Mouse (Mus musculus) neural tube, embryonic 12.5 days (tissue): ENCODE measurements at regions not wholly inside any gene's neighbourhood (a gene's known extent, or its start where the extent isn't known, plus 50 kb on each side); places are given as distances from the start of the nearest gene placed in this dataset.
A peak's percentile ranks its signal among the peaks of the same experiment; 100 is the strongest.

Experiments
- ATAC-seq: fragments of 200-750 bp; cut with Nextera tagmentation; 2 replicates; pipeline ENCODE4 v1.8.0; 2017; ENCODE audit warnings: low read depth, mild to moderate bottlenecking, moderate TSS enrichment, moderate library complexity; ENCODE audit not compliant: low FRiP score
- H3K27ac ChIP-seq: fragments of 300-500 bp; sonication (generic); 2 replicates; pipeline ENCODE4 v1.5.1; 2016
- H3K27me3 ChIP-seq: fragments of 300-500 bp; sonication (generic); replicated peaks from 2 replicates; pipeline ENCODE4 v1.6.1; 2016; ENCODE audit warnings: mild to moderate bottlenecking
- H3K36me3 ChIP-seq: fragments of 300-500 bp; sonication (generic); 2 replicates; pipeline ENCODE4 v1.6.1; 2016; ENCODE audit warnings: mild to moderate bottlenecking
- H3K4me1 ChIP-seq: fragments of 300-500 bp; sonication (generic); 2 replicates; pipeline ENCODE4 v1.6.1; 2016
- H3K4me2 ChIP-seq: fragments of 300-500 bp; sonication (generic); replicated peaks from 2 replicates; pipeline ENCODE4 v1.6.1; 2016; ENCODE audit warnings: mild to moderate bottlenecking
- H3K4me3 ChIP-seq: fragments of 300-500 bp; sonication (generic); 2 replicates; pipeline ENCODE4 v1.5.1; 2016
- H3K9ac ChIP-seq: fragments of 300-500 bp; sonication (generic); 2 replicates; pipeline ENCODE4 v1.6.1; 2016; ENCODE audit warnings: mild to moderate bottlenecking
- H3K9me3 ChIP-seq: fragments of 300-500 bp; sonication (generic); 2 replicates; pipeline ENCODE4 v1.6.1; 2016; ENCODE audit warnings: mild to moderate bottlenecking
- WGBS: fragments of 180-500 bp; shearing (Covaris S2); methylation state at CpG from one replicate; pipeline ENCODE4 v1.1.7; 2016; 5-methylcytosine and 5-hydroxymethylcytosine counted together

- Histone ChIP-seq H3K27me3 (no peaks in the 10 kb centered on the region), H3K4me2 (no peak overlapping the region), H3K4me1 (peaks cover 4% of the 10 kb centered on the region; the same call in 1 of the 2 replicates), H3K36me3 (no peaks in the 10 kb centered on the region), H3K9ac (no peak overlapping the region), H3K9me3 (no peaks in the 10 kb centered on the region; the same call in 1 of the 2 replicates), H3K4me3 (no peak overlapping the region), H3K27ac (no peak overlapping the region)
- 93% methylated on average over 8 of the region's 8 CpGs for WGBS
- ATAC-seq = no peak
Measured at GRCm38 (mm10) chr12:107833001-107833400, 170.4 kb downstream of the Bcl11b start.

- H3K27ac ChIP-seq = no peak overlapping the region
- ATAC-seq = no peak
- H3K9me3 ChIP-seq = no peaks in the 10 kb centered on the region; the same call in 1 of the 2 replicates
- H3K27me3 ChIP-seq = no peaks in the 10 kb centered on the region
- no peak overlapping the region for H3K4me2 ChIP-seq
- H3K9ac ChIP-seq = no peak overlapping the region
- H3K36me3 ChIP-seq = no peaks in the 10 kb centered on the region
- H3K4me1 ChIP-seq = peaks cover 4% of the 10 kb centered on the region; the same call in 1 of the 2 replicates
- no peak overlapping the region for H3K4me3 ChIP-seq
- WGBS = 81% methylated on average over 5 of the region's 5 CpGs
Measured at GRCm38 (mm10) chr12:107834512-107834911, 168.9 kb downstream of the Bcl11b start.

- Histone ChIP-seq H3K4me1 (no peaks in the 10 kb centered on the region), H3K4me2 (no peak overlapping the region), H3K27ac (no peak overlapping the region), H3K9me3 (no peaks in the 10 kb centered on the region; the same call in 1 of the 2 replicates), H3K9ac (no peak overlapping the region), H3K4me3 (no peak overlapping the region), H3K27me3 (no peaks in the 10 kb centered on the region), H3K36me3 (no peaks in the 10 kb centered on the region)
- no peak for ATAC-seq
- 92% methylated on average over 12 of the region's 12 CpGs for WGBS
Measured at GRCm38 (mm10) chr12:107837741-107838140, 165.7 kb downstream of the Bcl11b start.

- 90% methylated on average over 5 of the region's 5 CpGs for WGBS
- H3K9ac ChIP-seq = no peak overlapping the region
- H3K4me3 ChIP-seq = no peak overlapping the region
- no peaks in the 10 kb centered on the region for H3K9me3 ChIP-seq
- no peaks in the 10 kb centered on the region for H3K36me3 ChIP-seq
- H3K27me3 ChIP-seq = no peaks in the 10 kb centered on the region
- no peak for ATAC-seq
- H3K27ac ChIP-seq = no peak overlapping the region
- no peaks in the 10 kb centered on the region for H3K4me1 ChIP-seq
- H3K4me2 ChIP-seq = no peak overlapping the region
Measured at GRCm38 (mm10) chr12:107844631-107845030, 158.8 kb downstream of the Bcl11b start.

GRCm38 (mm10) chr12:107850591-107850990 is 152.8 kb downstream of the Bcl11b start:
- no peak for ATAC-seq
- no peaks in the 10 kb centered on the region for H3K27me3 ChIP-seq

GRCm38 (mm10) chr12:107852921-107853320 is 150.5 kb downstream of the Bcl11b start:
- no peak for ATAC-seq
- WGBS = 69% methylated on average over 7 of the region's 7 CpGs
- H3K9ac ChIP-seq = no peak overlapping the region
- no peaks in the 10 kb centered on the region for H3K27me3 ChIP-seq
- no peak overlapping the region for H3K4me3 ChIP-seq
- no peak overlapping the region for H3K4me2 ChIP-seq
- no peaks in the 10 kb centered on the region for H3K36me3 ChIP-seq
- H3K9me3 ChIP-seq = no peaks in the 10 kb centered on the region
- H3K27ac ChIP-seq = no peak overlapping the region
- H3K4me1 ChIP-seq = no peaks in the 10 kb centered on the region

More at GRCm38 (mm10) chr12:107850591-107850990, 152.8 kb downstream of the Bcl11b start:
- Histone ChIP-seq H3K27ac (no peak overlapping the region), H3K4me1 (no peaks in the 10 kb centered on the region), H3K36me3 (no peaks in the 10 kb centered on the region), H3K9me3 (no peaks in the 10 kb centered on the region), H3K4me3 (no peak overlapping the region), H3K9ac (no peak overlapping the region), H3K4me2 (no peak overlapping the region)
- WGBS = 94% methylated on average over 7 of the region's 7 CpGs

GRCm38 (mm10) chr12:107855547-107855946 is 147.9 kb downstream of the Bcl11b start:
- Histone ChIP-seq H3K27me3 (no peaks in the 10 kb centered on the region), H3K36me3 (no peaks in the 10 kb centered on the region), H3K9ac (no peak overlapping the region), H3K4me2 (no peak overlapping the region), H3K27ac (no peak overlapping the region), H3K4me1 (peaks cover 11% of the 10 kb centered on the region), H3K9me3 (no peaks in the 10 kb centered on the region), H3K4me3 (no peak overlapping the region)
- ATAC-seq = no peak
- WGBS = 75% methylated on average over 4 of the region's 4 CpGs

GRCm38 (mm10) chr12:107856421-107857043 is 146.9 kb downstream of the Bcl11b start:
- no peaks in the 10 kb centered on the region for H3K9me3 ChIP-seq

GRCm38 (mm10) chr12:107858536-107859280 is 144.7 kb downstream of the Bcl11b start:
- 58% methylated on average over 10 of the region's 10 CpGs for WGBS
- H3K4me3 ChIP-seq = no peak overlapping the region
- no peaks in the 10 kb centered on the region for H3K27me3 ChIP-seq
- no peak for ATAC-seq
- peaks cover 11% of the 10 kb centered on the region for H3K4me1 ChIP-seq
- H3K9me3 ChIP-seq = no peaks in the 10 kb centered on the region
- H3K9ac ChIP-seq = no peak overlapping the region
- H3K36me3 ChIP-seq = no peaks in the 10 kb centered on the region
- H3K4me2 ChIP-seq = no peak overlapping the region
- no peak overlapping the region for H3K27ac ChIP-seq

More at GRCm38 (mm10) chr12:107856421-107857043, 146.9 kb downstream of the Bcl11b start:
- Histone ChIP-seq H3K27me3 (no peaks in the 10 kb centered on the region), H3K4me2 (no peak overlapping the region), H3K27ac (no peak overlapping the region), H3K4me3 (no peak overlapping the region), H3K36me3 (no peaks in the 10 kb centered on the region), H3K4me1 (peaks cover 11% of the 10 kb centered on the region), H3K9ac (no peak overlapping the region)
- no peak for ATAC-seq
- WGBS = 82% methylated on average over 6 of the region's 6 CpGs

- H3K4me2 ChIP-seq = 0 out of 2 replicates have a peak overlapping the region, but pooled peaks have one; percentile 1
- no peaks in the 10 kb centered on the region for H3K9me3 ChIP-seq
Measured at GRCm38 (mm10) chr12:107859750-107860149, 143.7 kb downstream of the Bcl11b start.

GRCm38 (mm10) chr12:107860358-107860757 is 143.0 kb downstream of the Bcl11b start:
- Histone ChIP-seq H3K27ac (no peak overlapping the region), H3K27me3 (no peaks in the 10 kb centered on the region), H3K4me2 (no peak overlapping the region), H3K4me3 (no peak overlapping the region), H3K36me3 (no peaks in the 10 kb centered on the region), H3K9me3 (no peaks in the 10 kb centered on the region), H3K4me1 (peaks cover 11% of the 10 kb centered on the region), H3K9ac (no peak overlapping the region)
- ATAC-seq = no peak
- 86% methylated on average over 6 of the region's 6 CpGs for WGBS

More at GRCm38 (mm10) chr12:107859750-107860149, 143.7 kb downstream of the Bcl11b start:
- WGBS = 17% methylated on average over 8 of the region's 8 CpGs
- no peak overlapping the region for H3K9ac ChIP-seq
- no peaks in the 10 kb centered on the region for H3K36me3 ChIP-seq
- peaks cover 11% of the 10 kb centered on the region for H3K4me1 ChIP-seq
- ATAC-seq = no peak
- H3K27me3 ChIP-seq = no peaks in the 10 kb centered on the region
- no peak overlapping the region for H3K4me3 ChIP-seq
- H3K27ac ChIP-seq = no peak overlapping the region
